Mouse (Mus musculus) MEL (cell line): ENCODE data around the gene Arih2. TPM values are rescaled to one million over a fixed set of nuclear protein-coding genes. Genes with fewer than 3 reads are reported as not detected.

Experiments
- DNase-seq: peaks from one replicate; pipeline ENCODE4 v3.0.0; 2011; ENCODE audit warnings: low read depth, low spot score
- H3K27ac ChIP-seq: 2 replicates; pipeline ENCODE4 v1.5.1; 2012; ENCODE audit warnings: low read depth, mild to moderate bottlenecking, control low read depth, low read length, moderate library complexity; ENCODE audit not compliant: control insufficient read depth
- H3K27me3 ChIP-seq, 2 experiments: fragments of 150-350 bp in 1 of 2; sonication (generic) in 1 of 2; 2 replicates each; pipeline ENCODE4 v1.6.1; 2012; ENCODE audit warnings: low read length in 2 of 2, mild to moderate bottlenecking in 2 of 2, improper control_type of control experiment in 1 of 2, moderate library complexity in 1 of 2; ENCODE audit not compliant: insufficient read depth in 2 of 2, control insufficient read depth in 1 of 2
- H3K36me3 ChIP-seq, 2 experiments: 2 replicates each; pipeline ENCODE4 v1.6.1; 2012 to 2014; ENCODE audit warnings: low read length in 2 of 2, improper control_type of control experiment in 1 of 2, inconsistent platforms in 1 of 2, mild to moderate bottlenecking in 1 of 2; ENCODE audit not compliant: insufficient read depth in 2 of 2, control insufficient read depth in 1 of 2
- H3K4me1 ChIP-seq, 2 experiments: fragments of 150-350 bp in 1 of 2; sonication (generic) in 1 of 2; 2 replicates each; pipeline ENCODE4 v1.6.1; 2012; ENCODE audit warnings: low read length in 2 of 2, improper control_type of control experiment in 1 of 2, mild to moderate bottlenecking in 1 of 2; ENCODE audit not compliant: insufficient read depth in 2 of 2, control insufficient read depth in 1 of 2
- H3K4me3 ChIP-seq, 2 experiments: fragments of 150-350 bp in 1 of 2; sonication (generic) in 1 of 2; 2 replicates each; pipeline ENCODE4 v1.5.1; 2012; ENCODE audit warnings: low read depth in 2 of 2, low read length in 2 of 2, mild to moderate bottlenecking in 2 of 2, moderate library complexity in 2 of 2, control low read depth in 1 of 2, improper control_type of control experiment in 1 of 2; ENCODE audit not compliant: control insufficient read depth in 1 of 2, insufficient read depth in 1 of 2
- H3K79me2 ChIP-seq: 2 replicates; pipeline ENCODE4 v1.6.1; 2012; ENCODE audit warnings: mild to moderate bottlenecking, low read length, moderate library complexity; ENCODE audit not compliant: control insufficient read depth, poor library complexity, insufficient read depth
- H3K9ac ChIP-seq: 2 replicates; pipeline ENCODE4 v1.6.1; 2012; ENCODE audit warnings: low read depth, mild to moderate bottlenecking, control low read depth, low read length, moderate library complexity; ENCODE audit not compliant: control insufficient read depth, poor library complexity, severe bottlenecking
- H3K9me3 ChIP-seq: fragments of 150-350 bp; sonication (generic); replicated peaks from 2 replicates; pipeline ENCODE4 v1.6.1; 2012; ENCODE audit warnings: mild to moderate bottlenecking, low read length, improper control_type of control experiment, moderate library complexity; ENCODE audit not compliant: insufficient read depth
- CHD1 ChIP-seq: IDR thresholded peaks from 2 replicates; pipeline ENCODE4 v1.6.1; 2012; ENCODE audit warnings: low read depth, mild to moderate bottlenecking, inconsistent platforms, low read length, improper control_type of control experiment
- CTCF ChIP-seq, 3 experiments: IDR thresholded peaks in 2 of 3; conservative IDR thresholded peaks in 1 of 3; 2 replicates each; pipeline ENCODE4 v1.5.1; 2011 to 2012; ENCODE audit warnings: low read length in 3 of 3, low read depth in 2 of 3, mild to moderate bottlenecking in 2 of 3, improper control_type of control experiment in 1 of 3, inconsistent platforms in 1 of 3, mixed read lengths in 1 of 3, moderate library complexity in 1 of 3; ENCODE audit not compliant: control insufficient read depth in 1 of 3, insufficient read depth in 1 of 3, poor library complexity in 1 of 3, severe bottlenecking in 1 of 3
- EP300 ChIP-seq, 2 experiments: IDR thresholded peaks; 2 replicates each; pipeline ENCODE4 v1.6.1; 2011; ENCODE audit warnings: improper control_type of control experiment in 2 of 2, low read length in 2 of 2, low read depth in 1 of 2, mild to moderate bottlenecking in 1 of 2
- HCFC1 ChIP-seq: IDR thresholded peaks from 2 replicates; pipeline ENCODE4 v1.6.1; 2012; ENCODE audit warnings: low read depth, mild to moderate bottlenecking, inconsistent platforms, low read length, improper control_type of control experiment, moderate library complexity
- KAT2A ChIP-seq: conservative IDR thresholded peaks from 2 replicates; pipeline ENCODE4 v1.6.1; 2012; ENCODE audit warnings: low read depth, low read length, improper control_type of control experiment, inconsistent platforms
- MAFK ChIP-seq: IDR thresholded peaks from 2 replicates; pipeline ENCODE4 v1.6.1; 2011; ENCODE audit warnings: low read depth, mild to moderate bottlenecking, low read length, improper control_type of control experiment, borderline replicate concordance
- MEF2A ChIP-seq: IDR thresholded peaks from 2 replicates; pipeline ENCODE4 v1.6.1; 2014; ENCODE audit warnings: low read depth, mild to moderate bottlenecking, inconsistent platforms, low read length, improper control_type of control experiment; ENCODE audit not compliant: poor library complexity, insufficient replicate concordance, severe bottlenecking; ENCODE audit errors: extremely low read depth
- MXI1 ChIP-seq: IDR thresholded peaks from 2 replicates; pipeline ENCODE4 v1.6.1; 2011; ENCODE audit warnings: mild to moderate bottlenecking, low read depth, low read length, improper control_type of control experiment
- MYB ChIP-seq: IDR thresholded peaks from 2 replicates; pipeline ENCODE4 v1.6.1; 2011; ENCODE audit warnings: mild to moderate bottlenecking, low read depth, low read length, improper control_type of control experiment
- MYC ChIP-seq: IDR thresholded peaks from 2 replicates; pipeline ENCODE4 v1.6.1; 2011; ENCODE audit warnings: low read depth, mild to moderate bottlenecking, low read length, improper control_type of control experiment, moderate library complexity
- POLR2A ChIP-seq, 2 experiments: IDR thresholded peaks; 2 replicates each; pipeline ENCODE4 v1.6.1; 2011 to 2012; ENCODE audit warnings: low read length in 2 of 2, mild to moderate bottlenecking in 2 of 2, control low read depth in 1 of 2, improper control_type of control experiment in 1 of 2, low read depth in 1 of 2, moderate library complexity in 1 of 2; ENCODE audit not compliant: control insufficient read depth in 1 of 2, insufficient read depth in 1 of 2, poor library complexity in 1 of 2
- POLR2AphosphoS2 ChIP-seq: IDR thresholded peaks from 2 replicates; pipeline ENCODE4 v1.6.1; 2011; ENCODE audit warnings: low read length, improper control_type of control experiment
- POLR2AphosphoS5 ChIP-seq: IDR thresholded peaks from 2 replicates; pipeline ENCODE4 v1.6.1; 2012; ENCODE audit warnings: low read depth, borderline replicate concordance, mild to moderate bottlenecking, inconsistent platforms, low read length, moderate library complexity, mixed read lengths
- RAD21 ChIP-seq: IDR thresholded peaks from 2 replicates; pipeline ENCODE4 v1.6.1; 2011; ENCODE audit warnings: mild to moderate bottlenecking, low read depth, low read length, improper control_type of control experiment
- RCOR1 ChIP-seq: IDR thresholded peaks from 2 replicates; pipeline ENCODE4 v1.6.1; 2012; ENCODE audit warnings: low read depth, mild to moderate bottlenecking, inconsistent platforms, low read length, improper control_type of control experiment
- SIN3A ChIP-seq: IDR thresholded peaks from 2 replicates; pipeline ENCODE4 v1.6.1; 2012; ENCODE audit warnings: low read length, improper control_type of control experiment, inconsistent platforms
- USF2 ChIP-seq, 2 experiments: IDR thresholded peaks; 2 replicates each; pipeline ENCODE4 v1.6.1; 2011 to 2012; ENCODE audit warnings: improper control_type of control experiment in 2 of 2, low read length in 2 of 2, borderline replicate concordance in 1 of 2, inconsistent platforms in 1 of 2, low read depth in 1 of 2, mild to moderate bottlenecking in 1 of 2; ENCODE audit not compliant: insufficient read depth in 1 of 2
- ZC3H11A ChIP-seq: IDR thresholded peaks from 2 replicates; pipeline ENCODE4 v1.6.1; 2012; ENCODE audit warnings: low read depth, mild to moderate bottlenecking, inconsistent platforms, low read length, improper control_type of control experiment
- ZKSCAN1 ChIP-seq: IDR thresholded peaks from 2 replicates; pipeline ENCODE4 v1.6.1; 2012; ENCODE audit warnings: low read depth, mild to moderate bottlenecking, inconsistent platforms, low read length, improper control_type of control experiment, moderate library complexity
- ZNF384 ChIP-seq: IDR thresholded peaks from 2 replicates; pipeline ENCODE4 v1.6.1; 2012; ENCODE audit warnings: low read depth, mild to moderate bottlenecking, inconsistent platforms, low read length, improper control_type of control experiment
- polyA plus RNA-seq, 2 experiments: library from polyadenylated mRNA; stranded (reverse) in 1 of 2; unstranded in 1 of 2; fragments of >175 nt in 1 of 2; fragments of >200 nt in 1 of 2; gene quantifications; 2 replicates each; pipeline versions ENCODE4 v1.2.1 to v1.2.4; 2012; ENCODE audit warnings: low replicate concordance in 2 of 2, low read depth in 1 of 2; ENCODE audit not compliant: insufficient read length in 2 of 2, insufficient read depth in 1 of 2, missing spikeins in 1 of 2
- total RNA-seq: library from RNA; depleted of rRNA; stranded (reverse); fragments of 300-350 nt; gene quantifications from 2 replicates; pipeline ENCODE4 v1.2.3, GENCODE M21; 2012

Arih2 gene
- total and polyA plus RNA-seq, 3 experiments, result 59.6 to 66.5 TPM; not detected in 1

DNA sequence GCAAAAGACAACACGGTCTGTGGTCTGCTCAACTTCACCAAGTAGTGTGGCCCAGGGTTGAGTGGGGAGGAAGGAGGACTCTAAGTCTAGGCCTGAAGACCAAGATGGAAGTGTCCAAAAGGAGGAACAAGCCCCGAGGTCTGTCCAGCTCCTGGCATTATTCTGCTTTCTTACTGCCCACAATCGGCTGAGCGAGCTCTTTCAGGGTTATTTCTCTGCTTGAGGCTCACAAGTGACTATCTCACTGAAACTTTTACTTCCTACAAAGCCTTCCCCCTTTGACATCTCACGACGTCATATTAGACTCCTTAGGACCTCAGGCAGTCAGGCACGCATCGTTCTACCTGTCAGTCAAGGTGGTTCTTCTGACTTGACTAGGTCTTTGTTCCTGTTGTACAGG, 42.2 kb upstream of the Arih2 start:
- no peaks in the 10 kb centered on the region for H3K27me3 ChIP-seq
- H3K27ac ChIP-seq, result peak overlapping the region; percentile 52; the same call in 1 of the 2 replicates
- TF ChIP-seq POLR2AphosphoS2, result no peak
- no peak for TF ChIP-seq MXI1
- no peak for TF ChIP-seq ZNF384
- H3K9ac ChIP-seq, result peak overlapping the region; percentile 84
- H3K36me3 ChIP-seq, result peaks cover 0 to 22% of the 10 kb centered on the region in 2 experiments; a peak in 2 of 4 replicates
- peak; percentile 69 for DNase-seq
- peaks cover 33% of the 10 kb centered on the region for H3K79me2 ChIP-seq
- peak overlapping the region; percentile 82 to 86 for H3K4me3 ChIP-seq
- H3K9me3 ChIP-seq, result no peaks in the 10 kb centered on the region
- H3K4me1 ChIP-seq, result peaks cover 7% of the 10 kb centered on the region in 2 experiments

DNA sequence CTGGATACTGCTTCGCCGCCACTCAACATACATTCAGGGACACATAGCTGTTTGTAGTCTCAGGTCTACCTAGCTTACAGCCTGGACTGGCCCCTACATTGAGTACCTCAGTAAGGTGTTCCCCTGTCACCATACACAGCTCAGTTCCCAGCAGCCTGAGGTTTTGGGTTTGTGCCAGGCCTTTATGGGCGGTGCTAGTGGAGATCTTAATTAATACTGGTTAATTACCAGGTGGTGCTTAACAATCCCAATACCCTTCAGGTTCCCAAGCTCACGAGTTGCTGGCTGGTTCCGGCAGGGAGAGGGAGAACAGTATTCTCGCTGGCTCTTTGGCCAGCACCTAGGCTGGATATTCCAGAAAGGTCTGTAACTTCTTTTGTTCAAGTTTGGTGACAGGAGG, 41.7 kb upstream of the Arih2 start:
- H3K79me2 ChIP-seq, result peaks cover 32% of the 10 kb centered on the region
- H3K4me1 ChIP-seq, result peaks cover 7% of the 10 kb centered on the region in 2 experiments
- no peaks in the 10 kb centered on the region for H3K9me3 ChIP-seq
- H3K27ac ChIP-seq, result no peak overlapping the region
- H3K9ac ChIP-seq, result no peak overlapping the region
- DNase-seq, result peak; percentile 27
- no peaks in the 10 kb centered on the region for H3K27me3 ChIP-seq
- peaks cover 0 to 21% of the 10 kb centered on the region in 2 experiments; a peak in 2 of 4 replicates for H3K36me3 ChIP-seq
- TF ChIP-seq HCFC1 (no peak), POLR2AphosphoS5 (no peak), SIN3A (no peak), MXI1 (no peak), ZNF384 (no peak), ZKSCAN1 (no peak), MAFK (no peak), MEF2A (no peak), RCOR1 (no peak), EP300 (IDR thresholded peaks at IDR 0.05; ENCODE audit: low read depth in 1 of 2, low read length in 2 of 2) (no peak), POLR2A (IDR thresholded peaks at IDR 0.05; ENCODE audit: control insufficient read depth in 1 of 2, insufficient read depth in 1 of 2, low read depth in 1 of 2, low read length in 2 of 2, poor library complexity in 1 of 2) (no peak), CTCF (IDR thresholded peaks at IDR 0.05 in 2 of 3, conservative IDR thresholded peaks at IDR 0.05 in 1 of 3; ENCODE audit: control insufficient read depth in 1 of 3, insufficient read depth in 1 of 3, low read depth in 2 of 3, low read length in 3 of 3, poor library complexity in 1 of 3, severe bottlenecking in 1 of 3) (no peak), CHD1 (no peak), MYC (no peak), POLR2AphosphoS2 (no peak), MYB (no peak), ZC3H11A (no peak), RAD21 (no peak), USF2 (IDR thresholded peaks at IDR 0.05; ENCODE audit: borderline replicate concordance in 1 of 2, insufficient read depth in 1 of 2, low read depth in 1 of 2, low read length in 2 of 2) (no peak), KAT2A (no peak)
- H3K4me3 ChIP-seq, result no peak overlapping the region
